Mouse (Mus musculus): ENCODE data around the gene Rasl11b.

Gene Rasl11b

DNA sequence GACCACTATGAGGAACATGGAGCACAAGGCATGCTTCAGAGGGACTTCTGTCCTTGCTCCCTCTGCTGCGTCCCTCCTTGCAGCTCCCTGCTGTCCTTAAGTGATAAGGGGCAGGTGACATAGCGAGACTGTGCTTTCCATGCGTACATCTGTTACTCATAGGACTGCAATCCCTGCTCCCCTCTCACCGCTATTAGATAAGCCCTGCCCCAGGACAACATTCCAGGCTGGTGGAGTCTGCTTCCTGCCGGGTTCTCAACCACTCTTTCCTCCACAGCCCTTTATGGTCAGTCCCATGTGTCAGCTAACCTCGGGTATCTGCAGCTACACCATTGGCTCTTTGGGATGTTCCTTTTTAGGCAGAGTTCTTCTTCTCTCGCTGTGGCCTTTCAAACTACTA is 13.4 kb downstream of the Rasl11b start:
- DNase-seq (ENCODE audit: low read depth, low spot score): no peak

DNA sequence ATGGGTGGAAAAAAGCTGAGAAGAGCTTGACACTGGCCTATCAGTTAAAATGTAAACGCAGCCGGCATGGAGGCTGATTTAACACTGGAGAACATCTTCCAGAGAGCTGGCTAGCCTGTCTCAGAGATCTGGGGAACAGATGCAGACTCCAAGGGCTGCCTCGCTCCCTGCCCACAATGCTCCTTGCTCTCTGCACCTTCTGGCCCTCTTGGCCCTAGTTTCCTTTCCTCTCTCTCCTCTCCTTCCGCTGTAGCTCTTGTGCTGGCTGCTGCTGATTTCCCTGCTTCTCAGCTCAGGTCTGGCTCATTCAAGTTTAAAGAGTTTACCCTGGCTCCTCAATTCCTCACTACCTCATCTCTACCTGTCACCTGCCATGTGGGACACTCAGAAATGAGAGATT is 14.6 kb downstream of the Rasl11b start:
- DNase-seq (ENCODE audit: low read depth, low spot score): no peak

DNA sequence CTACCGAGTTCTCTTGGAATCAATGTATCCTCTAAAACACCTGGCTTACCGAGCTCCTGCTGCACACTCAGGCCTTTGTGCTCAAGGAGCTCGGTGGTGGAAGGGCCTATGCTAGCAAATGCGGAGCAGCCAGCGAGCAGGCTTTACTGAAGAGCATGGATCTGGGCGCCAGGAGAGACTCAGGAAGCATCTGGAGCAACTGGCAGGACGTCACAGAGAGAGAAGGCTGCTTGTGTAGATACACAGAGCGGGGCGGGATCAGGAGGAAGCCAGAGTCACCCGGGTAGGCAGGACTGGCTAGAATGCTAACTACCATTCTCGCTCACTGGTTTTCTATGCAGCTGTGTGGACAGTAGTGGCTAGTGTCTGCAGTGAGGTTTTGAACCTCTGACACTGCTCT is 16.3 kb downstream of the Rasl11b start:
- no peak for DNase-seq (ENCODE audit: low read depth, low spot score)

DNA sequence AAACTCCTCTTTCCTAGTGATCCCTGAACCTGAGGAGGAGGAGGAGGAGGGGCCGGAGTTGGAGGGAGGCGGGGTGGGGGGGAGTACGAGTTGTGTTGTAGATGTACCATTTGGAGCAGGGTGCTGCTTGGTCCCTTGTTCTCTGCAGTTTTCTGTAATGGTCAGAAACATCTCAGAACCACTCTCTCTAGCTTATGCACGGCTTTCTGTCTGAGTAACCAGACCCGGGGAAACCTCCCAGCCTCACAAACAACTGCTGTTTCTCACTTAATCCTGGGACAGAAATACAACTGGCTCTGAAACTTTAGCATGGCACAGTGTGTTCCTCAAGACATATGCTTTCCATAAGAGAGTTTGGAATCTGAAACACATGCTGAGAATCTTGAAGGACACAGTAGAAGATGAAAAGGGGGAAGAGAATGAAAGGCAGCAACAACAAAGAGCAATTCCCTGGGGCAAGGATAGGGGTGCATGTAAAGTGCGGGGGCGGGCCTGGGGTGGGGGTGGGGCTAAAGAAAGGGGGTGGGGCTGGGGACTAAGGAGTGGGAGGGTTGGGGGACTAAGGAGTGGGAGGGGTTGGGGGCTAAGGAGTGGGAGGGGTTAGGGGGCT is 19.5 kb downstream of the Rasl11b start:
- no peak for DNase-seq (ENCODE audit: low read depth, low spot score)

DNA sequence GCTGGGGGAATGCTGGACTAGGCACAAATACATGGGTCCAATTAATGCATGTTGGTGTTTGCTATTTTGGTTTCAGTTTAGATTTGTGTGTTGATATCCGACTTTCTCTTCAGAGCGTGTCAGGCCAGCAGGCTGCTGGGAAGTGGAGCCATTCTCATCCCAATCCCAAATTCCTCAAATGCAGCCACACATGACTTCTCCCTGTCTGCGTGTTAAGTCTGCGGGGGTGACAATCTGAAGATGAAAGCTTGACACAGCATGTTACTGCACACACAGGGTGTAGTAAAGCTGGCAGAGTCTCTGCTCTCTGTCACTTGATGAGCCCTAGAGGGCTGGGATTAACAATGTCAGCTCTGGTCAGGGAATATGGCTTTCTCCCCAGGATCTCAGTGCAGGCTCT is 20.0 kb downstream of the Rasl11b start:
- no peak for DNase-seq (ENCODE audit: low read depth, low spot score)

DNA sequence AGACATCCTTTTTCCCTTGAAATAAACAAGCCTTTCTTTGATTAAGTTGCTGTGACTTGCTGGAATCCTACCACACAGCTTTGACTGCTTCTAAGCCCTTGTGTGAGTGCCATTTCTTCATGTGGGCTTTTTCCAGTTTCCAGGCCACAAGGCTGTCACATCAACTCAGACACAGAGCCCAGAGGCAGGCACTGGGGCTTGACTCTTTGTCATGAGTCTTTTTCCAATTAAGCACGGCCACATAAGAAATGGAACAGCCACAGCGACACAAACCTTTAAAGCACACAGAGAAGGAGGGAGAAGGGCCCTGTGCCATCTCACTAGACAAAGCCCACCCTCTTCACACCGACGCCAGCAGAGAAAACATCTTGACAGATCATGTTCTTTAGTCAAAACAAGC is 23.4 kb downstream of the Rasl11b start:
- no peak for DNase-seq (ENCODE audit: low read depth, low spot score)

DNA sequence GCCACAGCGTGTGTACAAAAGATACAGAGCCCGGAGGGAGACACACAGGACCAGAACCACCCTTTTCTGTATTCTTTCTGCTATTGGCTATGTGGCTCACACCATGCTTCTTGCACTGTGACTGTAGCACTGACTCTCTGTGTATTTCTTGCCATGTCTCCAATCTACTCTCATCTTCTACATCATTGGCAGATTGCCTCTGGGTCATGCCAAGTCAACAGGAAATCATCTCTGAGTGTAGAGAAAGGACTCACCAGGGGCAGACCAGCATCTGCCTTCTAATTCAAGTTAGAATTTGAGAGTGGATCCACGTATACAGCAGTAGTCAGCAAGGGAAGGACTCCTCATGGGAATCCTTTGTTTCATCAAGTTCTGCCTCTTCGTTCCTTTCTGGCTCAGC is 27.5 kb downstream of the Rasl11b start:
- DNase-seq (ENCODE audit: low read depth, low spot score): no peak

DNA sequence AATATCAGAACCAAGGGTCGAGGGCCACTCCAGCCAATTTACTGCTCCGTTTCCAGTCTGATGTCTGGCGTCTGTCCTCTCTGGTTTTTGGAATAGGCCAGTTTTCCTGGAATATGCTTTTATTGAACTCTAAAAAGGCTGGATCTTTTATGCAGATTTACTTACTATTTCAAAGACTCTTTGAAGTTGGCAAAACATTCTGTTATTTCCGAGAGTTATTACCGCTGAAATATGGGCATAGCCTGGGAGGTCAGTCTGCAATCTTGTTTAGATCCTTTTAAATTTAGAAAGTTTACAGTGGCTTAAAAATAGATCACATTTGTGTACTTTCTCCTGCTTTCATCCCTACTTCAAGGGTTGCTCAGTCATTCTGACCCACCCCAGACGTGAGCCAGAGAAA is 29.4 kb downstream of the Rasl11b start:
- no peak for DNase-seq (ENCODE audit: low read depth, low spot score)

DNA sequence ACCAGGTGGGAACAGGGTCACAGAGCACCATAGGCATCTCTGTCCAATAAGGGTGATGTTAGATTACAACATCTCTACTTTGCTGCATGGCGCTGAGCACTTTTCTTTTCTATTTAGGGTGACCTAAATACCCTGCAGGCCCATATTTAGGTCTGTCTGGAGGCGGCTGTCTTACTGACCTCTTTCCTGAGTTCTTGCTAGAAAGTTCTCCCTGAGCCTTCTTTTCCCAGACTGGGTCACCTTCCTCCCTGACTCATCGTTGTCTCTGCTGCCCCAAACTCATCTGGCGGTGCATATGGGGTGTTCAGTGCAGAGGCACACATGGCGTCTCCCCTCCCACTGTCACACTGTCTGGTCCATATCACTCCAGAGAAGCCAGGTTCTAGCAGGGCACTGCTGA is 31.1 kb downstream of the Rasl11b start:
- DNase-seq (ENCODE audit: low read depth, low spot score): no peak

DNA sequence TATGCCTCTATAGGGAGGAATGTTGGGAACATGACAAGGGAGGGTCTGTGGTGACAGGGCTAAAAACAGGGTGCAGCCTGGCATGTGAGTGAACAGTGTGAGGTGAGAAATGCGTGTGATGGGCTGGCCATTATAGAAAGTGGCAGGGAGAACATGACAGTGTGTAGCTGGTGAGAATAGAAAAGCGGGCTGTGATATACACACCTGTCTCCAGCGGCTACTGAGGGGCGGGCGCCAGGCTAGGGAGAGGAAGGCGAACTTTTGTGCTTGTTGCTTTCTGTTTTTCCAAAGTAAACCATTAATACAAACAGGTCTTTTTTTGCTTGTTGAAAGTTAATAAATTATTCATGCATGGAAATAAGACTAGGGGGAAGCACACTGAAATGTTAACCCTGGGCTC is 32.3 kb downstream of the Rasl11b start:
- DNase-seq (ENCODE audit: low read depth, low spot score): no peak

DNA sequence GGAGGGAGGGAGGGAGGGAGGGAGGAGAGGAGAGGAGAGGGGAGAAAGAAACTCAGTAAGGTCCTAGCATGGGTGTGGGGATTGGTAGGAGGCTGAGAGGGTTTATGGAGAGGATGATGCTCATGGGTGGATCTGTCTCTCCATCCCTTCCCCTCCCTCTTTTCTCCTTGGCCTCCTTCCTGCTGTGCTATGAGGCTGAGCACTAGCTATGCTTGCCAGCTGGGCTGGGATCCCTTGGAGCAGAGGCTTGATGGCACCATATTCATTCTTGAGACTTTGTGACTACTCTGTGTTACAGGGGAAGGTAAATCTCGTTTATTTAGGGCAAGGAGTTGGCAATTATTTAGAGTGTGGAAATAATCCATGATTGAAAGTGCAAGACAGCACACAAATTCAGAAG is 33.9 kb downstream of the Rasl11b start:
- DNase-seq (ENCODE audit: low read depth, low spot score): no peak

DNA sequence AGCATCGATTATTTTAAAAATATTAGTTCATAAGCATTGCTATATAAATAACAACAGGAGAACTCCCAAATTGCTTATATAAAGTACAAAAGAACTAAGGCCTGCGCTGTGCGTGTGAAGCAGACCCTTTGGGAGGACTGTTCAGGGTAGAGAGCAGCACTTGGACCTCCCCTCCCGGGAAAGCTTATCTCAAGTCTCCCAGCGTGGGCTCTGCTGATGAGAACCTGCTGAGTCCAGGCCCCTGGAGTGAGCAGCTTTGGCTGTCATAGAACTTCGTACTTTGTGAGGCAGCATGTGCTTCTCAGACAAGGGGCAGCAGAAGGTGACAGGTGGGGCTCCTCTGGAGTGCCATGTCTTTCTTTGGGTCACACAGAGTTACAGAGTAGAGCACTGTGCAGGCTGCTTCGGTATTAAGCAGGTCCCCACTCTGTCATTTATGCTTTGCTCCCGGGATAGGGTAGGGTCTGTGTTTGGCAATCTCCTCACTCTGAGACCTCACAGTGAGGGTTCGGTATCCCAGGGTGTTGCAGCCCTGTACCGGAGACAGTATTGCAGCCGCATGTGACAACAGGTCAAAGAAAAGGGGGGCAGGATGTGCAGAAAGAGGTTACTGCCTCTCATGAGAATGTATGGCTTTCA is 34.8 kb downstream of the Rasl11b start:
- no peak for DNase-seq (ENCODE audit: low read depth, low spot score)

DNA sequence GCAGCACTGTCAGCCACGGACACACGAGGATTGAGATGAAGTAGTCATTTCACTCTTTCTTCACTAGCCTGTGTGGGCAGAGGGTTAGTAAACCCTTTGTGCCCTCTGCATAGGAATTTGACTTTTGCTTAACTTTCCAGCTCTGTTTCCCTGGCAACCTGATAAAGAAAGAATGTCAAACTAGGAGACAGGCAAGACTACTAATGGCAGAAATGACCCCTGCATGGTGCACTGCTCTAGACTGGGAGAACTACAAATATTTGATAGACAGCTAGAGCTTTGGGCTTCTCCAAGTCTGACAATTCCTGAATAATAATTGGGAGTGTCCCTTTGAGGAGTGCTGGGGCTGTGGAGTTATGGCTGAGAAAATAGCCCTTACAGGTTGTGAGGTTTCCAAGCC is 35.4 kb downstream of the Rasl11b start:
- DNase-seq (ENCODE audit: low read depth, low spot score): no peak

DNA sequence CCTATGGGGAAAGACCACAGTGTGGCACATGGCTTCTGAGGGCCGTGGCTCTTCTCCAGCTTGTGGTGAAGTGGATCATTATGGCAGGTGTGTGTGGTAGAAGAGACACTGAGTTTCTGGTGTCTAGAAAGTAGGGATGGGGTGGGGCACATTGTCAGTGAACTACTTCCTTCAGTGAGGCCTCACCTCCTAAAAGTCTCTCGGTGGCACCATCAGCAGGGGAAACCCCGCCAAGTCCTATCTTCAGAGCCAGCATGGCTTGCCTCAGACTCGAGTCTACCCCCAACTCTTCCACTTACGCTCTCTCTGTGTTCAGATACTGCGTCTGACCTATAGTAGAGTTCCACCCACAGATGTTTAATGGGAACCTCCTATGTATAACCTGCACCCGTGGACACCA is 38.7 kb downstream of the Rasl11b start:
- DNase-seq (ENCODE audit: low read depth, low spot score): no peak

DNA sequence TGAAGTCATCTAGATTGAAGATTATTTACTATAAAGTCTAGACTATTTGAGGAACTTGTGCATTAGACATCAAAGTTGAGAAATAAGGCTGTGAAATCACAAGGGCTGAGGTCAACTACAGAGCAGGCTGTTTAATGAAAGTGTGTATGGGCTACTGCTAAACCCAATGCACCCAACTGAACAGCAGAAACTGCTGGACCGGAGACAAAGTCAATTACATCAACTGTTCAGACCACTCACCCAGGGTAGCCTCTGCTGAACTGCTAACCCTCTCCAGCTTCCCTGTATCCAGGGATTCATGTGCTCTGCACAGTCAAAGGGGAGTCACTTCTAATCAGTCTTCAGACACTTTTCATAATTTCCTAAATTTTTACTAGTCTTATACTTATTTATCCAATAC is 44.3 kb downstream of the Rasl11b start:
- DNase-seq (ENCODE audit: low read depth, low spot score): no peak

DNA sequence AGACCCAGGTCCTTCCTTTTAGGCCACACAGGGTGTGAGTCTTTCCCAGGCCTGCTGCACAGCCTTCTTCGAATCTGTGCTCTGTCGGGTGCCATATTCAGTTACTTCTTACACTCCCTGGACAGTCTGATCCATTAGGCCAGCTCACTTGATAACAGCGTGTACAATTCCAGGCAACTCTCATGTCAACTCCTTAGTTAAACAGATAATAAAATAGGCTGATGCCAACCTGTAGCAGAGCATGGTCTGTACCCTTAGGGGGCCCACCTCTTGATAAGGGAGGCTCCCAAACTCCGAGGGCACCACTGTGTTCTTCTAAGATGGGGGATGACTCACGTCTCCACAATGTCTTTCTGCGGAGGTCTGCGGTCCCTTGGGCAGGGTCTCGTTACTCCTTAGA is 45.2 kb downstream of the Rasl11b start:
- no peak for DNase-seq (ENCODE audit: low read depth, low spot score)

DNA sequence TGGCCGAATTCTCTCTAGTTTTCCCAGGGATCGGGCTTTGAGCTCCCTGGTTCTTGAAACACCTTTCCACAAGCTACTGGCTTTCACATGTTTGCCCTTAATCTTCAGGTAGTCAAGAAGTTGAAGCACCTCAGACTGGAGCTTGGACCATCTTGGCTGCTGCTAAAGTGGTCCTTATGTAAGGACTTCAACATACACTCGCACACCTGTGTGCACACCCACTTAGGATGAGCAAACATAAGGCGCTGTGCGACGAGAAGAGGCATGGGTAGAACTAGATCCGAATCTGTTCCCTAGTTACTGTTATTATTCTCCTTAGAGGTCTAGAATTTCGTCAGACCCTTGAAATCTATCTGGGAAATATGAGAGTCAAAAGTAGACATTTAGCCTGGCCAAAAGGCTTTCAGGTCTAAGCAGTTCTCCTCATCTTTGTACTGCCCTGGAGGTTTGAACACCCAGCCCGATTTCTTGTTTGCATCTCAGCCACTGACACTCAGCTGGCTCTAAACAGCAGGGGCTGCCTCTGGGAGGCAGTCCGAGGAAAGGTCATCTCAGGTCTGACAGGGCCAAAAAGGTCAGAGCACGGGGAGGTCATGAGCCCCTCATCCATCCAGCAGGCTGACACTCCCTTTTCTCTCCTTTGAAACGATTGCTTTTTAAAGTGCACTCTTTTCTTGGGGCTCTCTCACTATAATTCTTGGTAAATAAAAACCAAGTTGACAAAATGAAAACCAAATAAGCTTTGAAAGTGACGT is 46.0 kb downstream of the Rasl11b start:
- DNase-seq (ENCODE audit: low read depth, low spot score): no peak

DNA sequence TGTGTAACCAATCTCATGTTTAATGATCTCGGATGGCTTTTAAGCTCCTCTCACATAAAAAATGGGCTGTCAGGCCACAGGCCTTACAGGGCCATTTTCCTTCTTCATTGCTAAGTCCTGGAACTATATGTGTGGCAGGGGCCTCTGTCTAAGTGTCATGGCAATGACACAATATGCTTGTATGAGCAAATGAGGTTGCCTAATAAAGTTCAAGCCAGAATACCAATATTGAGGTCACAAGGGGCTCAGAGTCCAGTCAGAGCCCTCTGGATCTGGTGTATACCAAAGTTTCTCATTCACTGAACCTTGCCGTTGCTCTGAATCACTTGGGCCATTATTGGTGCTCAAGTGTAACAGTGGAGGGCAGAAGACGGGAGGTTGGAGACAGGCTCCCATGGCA is 47.6 kb downstream of the Rasl11b start:
- DNase-seq (ENCODE audit: low read depth, low spot score): no peak

DNA sequence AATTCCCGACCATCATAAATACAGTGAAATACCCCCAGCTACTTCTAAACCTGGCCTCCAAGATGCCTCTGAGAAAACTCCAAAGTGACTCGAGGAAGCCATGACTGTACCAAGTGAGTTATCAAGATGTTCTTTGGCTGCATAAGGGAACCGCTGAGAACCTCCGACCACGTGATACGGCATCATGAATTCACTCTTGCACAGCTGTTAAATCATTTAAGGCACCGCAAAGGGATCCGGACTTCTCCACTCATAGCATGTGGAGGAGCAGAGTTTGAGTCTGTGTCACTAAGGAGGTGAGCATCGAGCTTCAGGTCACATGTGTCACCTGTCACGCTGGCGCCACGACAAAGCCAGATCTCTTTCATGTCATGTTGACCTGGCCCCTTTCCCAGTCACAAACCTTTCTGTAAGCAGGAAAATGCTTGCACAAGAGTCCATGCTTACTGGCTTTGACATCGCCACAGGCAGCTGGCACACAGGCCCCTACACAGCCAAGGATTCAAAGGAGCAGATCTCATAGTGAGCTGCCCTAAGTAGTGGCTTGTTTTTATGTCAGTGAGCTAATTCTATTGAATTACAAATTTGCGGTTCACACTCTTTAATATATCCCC is 49.4 kb downstream of the Rasl11b start:
- no peak for DNase-seq (ENCODE audit: low read depth, low spot score)

DNA sequence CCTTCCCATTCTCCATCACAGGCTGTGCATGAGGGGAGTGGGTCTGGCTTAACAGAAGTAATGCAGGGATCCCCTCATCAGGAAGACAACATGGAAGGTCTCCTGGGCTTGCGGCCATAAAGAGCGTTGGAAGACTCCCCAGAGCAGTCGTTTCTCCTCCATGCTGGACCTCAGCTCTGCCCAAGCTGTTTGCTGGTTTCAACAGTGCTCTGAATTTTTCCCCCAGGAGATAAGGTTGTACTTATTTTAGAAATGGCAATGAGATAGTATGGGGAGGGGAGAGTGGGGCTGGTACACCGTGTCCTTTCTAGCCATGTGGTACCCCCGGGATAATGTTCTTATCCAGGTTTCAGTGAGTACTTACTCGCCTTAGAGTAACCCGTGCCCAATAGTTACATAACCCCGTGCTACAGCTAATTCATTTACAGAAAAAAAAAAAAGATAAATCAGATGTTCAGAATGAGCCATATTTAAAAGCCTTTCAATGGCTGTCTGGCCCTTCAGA is 50.6 kb downstream of the Rasl11b start:
- DNase-seq (ENCODE audit: low read depth, low spot score): no peak

DNA sequence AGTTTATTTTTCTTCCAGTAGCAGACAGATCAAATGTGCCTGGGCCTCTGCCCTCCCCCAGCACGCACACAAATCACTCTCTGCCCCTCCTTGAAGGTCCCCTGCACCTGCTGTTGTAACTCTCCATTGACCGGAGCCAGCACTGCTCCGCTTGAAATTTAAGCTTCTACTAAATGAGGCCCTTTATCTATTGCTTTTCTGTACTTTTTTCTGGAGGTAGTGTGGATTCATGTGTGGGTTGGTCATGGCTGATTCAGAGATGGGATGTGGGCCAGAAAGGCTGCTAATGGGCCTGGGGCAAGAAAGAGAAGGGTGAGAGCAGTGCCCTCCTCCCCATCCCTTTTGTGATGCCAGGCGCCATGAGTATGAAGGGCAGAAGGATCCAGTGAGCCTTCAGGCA is 51.4 kb downstream of the Rasl11b start:
- DNase-seq (ENCODE audit: low read depth, low spot score): no peak

DNA sequence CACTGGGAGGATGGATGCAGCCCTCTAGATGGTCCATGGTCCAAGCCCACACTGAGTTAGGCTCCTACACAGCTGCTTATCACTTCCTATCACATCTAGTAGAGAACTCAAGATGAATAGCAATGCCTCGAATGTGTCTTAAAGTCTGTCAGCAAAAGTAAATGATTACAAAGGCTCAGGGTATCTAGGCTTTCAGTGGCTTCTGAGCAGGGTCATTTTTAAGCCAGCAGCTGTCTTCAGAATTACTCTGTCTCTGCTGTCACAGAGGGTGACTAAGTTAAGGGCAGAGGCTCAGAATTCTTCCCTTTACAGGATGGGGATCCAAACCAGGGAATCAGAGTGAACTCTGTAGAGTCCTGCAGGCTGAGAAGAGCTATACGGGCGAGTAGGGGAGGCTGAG is 51.9 kb downstream of the Rasl11b start:
- DNase-seq (ENCODE audit: low read depth, low spot score): no peak

All from retina, adult 2 months (tissue).